Mouse (Mus musculus) myocyte (in vitro differentiated cells): ENCODE measurements around the gene Pacrg. TPM values are rescaled to one million over a fixed set of nuclear protein-coding genes. Genes with fewer than 3 reads are reported as not detected.
A peak's percentile ranks its signal among the peaks of the same experiment; 100 is the strongest.

Source experiments
- H3K27me3 ChIP-seq: one replicate; pipeline ENCODE4 v1.6.1; 2011; ENCODE audit not compliant: control insufficient read depth, insufficient read depth, insufficient read length
- H3K36me3 ChIP-seq: one replicate; pipeline ENCODE4 v1.6.1; 2011; ENCODE audit not compliant: control insufficient read depth, insufficient read depth
- H3K4me2 ChIP-seq: one replicate; pipeline ENCODE4 v1.6.1; 2011; ENCODE audit warnings: low read depth, control low read depth
- H3K4me3 ChIP-seq: one replicate; pipeline ENCODE4 v1.5.1; 2011; ENCODE audit warnings: mild to moderate bottlenecking, control low read depth, moderate library complexity
- H3K79me2 ChIP-seq: one replicate; pipeline ENCODE4 v1.6.1; 2011; ENCODE audit not compliant: control insufficient read depth, insufficient read depth
- H3ac ChIP-seq: one replicate; pipeline ENCODE4 v1.6.1; 2011; ENCODE audit not compliant: control insufficient read depth, insufficient read length
- CEBPB ChIP-seq: IDR thresholded peaks from 2 replicates; pipeline ENCODE4 v1.6.1; 2011; ENCODE audit warnings: mild to moderate bottlenecking, moderate library complexity; ENCODE audit not compliant: poor library complexity, insufficient read depth, severe bottlenecking
- E2F4 ChIP-seq: IDR thresholded peaks from one replicate; pipeline ENCODE4 v1.6.1; 2011; ENCODE audit warnings: mild to moderate bottlenecking, control low read depth, moderate library complexity; ENCODE audit not compliant: insufficient read depth
- MAX ChIP-seq: IDR thresholded peaks from one replicate; pipeline ENCODE4 v1.6.1; 2011; ENCODE audit warnings: low read depth, mild to moderate bottlenecking, control low read depth
- MYOD1 ChIP-seq, 3 experiments: IDR thresholded peaks; one replicate each; pipeline ENCODE4 v1.6.1; 2011; ENCODE audit warnings: control low read depth in 2 of 3, low read depth in 2 of 3, mild to moderate bottlenecking in 2 of 3, moderate library complexity in 1 of 3; ENCODE audit not compliant: insufficient read length in 2 of 3, control insufficient read depth in 1 of 3
- MYOG ChIP-seq, 3 experiments: IDR thresholded peaks; one replicate each; pipeline ENCODE4 v1.6.1; 2011; ENCODE audit warnings: control low read depth in 2 of 3, low read depth in 2 of 3, mild to moderate bottlenecking in 2 of 3; ENCODE audit not compliant: insufficient read length in 2 of 3, control insufficient read depth in 1 of 3, insufficient read depth in 1 of 3
- POLR2A ChIP-seq: IDR thresholded peaks from one replicate; pipeline ENCODE4 v1.6.1; 2011; ENCODE audit warnings: low read depth, mild to moderate bottlenecking, control low read depth, moderate library complexity; ENCODE audit not compliant: insufficient read length
- POLR2AphosphoS2 ChIP-seq: IDR thresholded peaks from one replicate; pipeline ENCODE4 v1.6.1; 2011; ENCODE audit warnings: low read depth, control low read depth; ENCODE audit not compliant: insufficient read length
- REST ChIP-seq: IDR thresholded peaks from one replicate; pipeline ENCODE4 v1.6.1; 2011; ENCODE audit warnings: mild to moderate bottlenecking, control low read depth, moderate library complexity; ENCODE audit not compliant: insufficient read depth, insufficient read length
- SRF ChIP-seq: IDR thresholded peaks from one replicate; pipeline ENCODE4 v1.6.1; 2011; ENCODE audit warnings: low read depth; ENCODE audit not compliant: control insufficient read depth, insufficient read length
- TCF12 ChIP-seq: IDR thresholded peaks from one replicate; pipeline ENCODE4 v1.6.1; 2011; ENCODE audit warnings: mild to moderate bottlenecking, control low read depth; ENCODE audit not compliant: poor library complexity, insufficient read depth, severe bottlenecking
- TCF3 ChIP-seq: IDR thresholded peaks from one replicate; pipeline ENCODE4 v1.6.1; 2011; ENCODE audit warnings: low read depth, control low read depth; ENCODE audit not compliant: insufficient read length
- USF1 ChIP-seq: IDR thresholded peaks from one replicate; pipeline ENCODE4 v1.6.1; 2011; ENCODE audit warnings: low read depth, mild to moderate bottlenecking, control low read depth, moderate library complexity
- polyA plus RNA-seq: library from polyadenylated mRNA; unstranded; fragments of >200 nt; fragmentation: generic; extraction: Trizol; gene quantifications from one replicate; pipeline ENCODE4 v1.2.1, GENCODE M21; 2012; ENCODE audit warnings: missing spikeins

Pacrg gene
- polyA plus RNA-seq, 1 experiment, result 0.64 TPM

- Histone ChIP-seq H3ac (no peak overlapping the region), H3K27me3 (no peaks in the 10 kb centered on the region), H3K79me2 (no peaks in the 10 kb centered on the region), H3K4me3 (no peak overlapping the region), H3K4me2 (no peak overlapping the region), H3K36me3 (no peaks in the 10 kb centered on the region)
- TF ChIP-seq REST (no peak), E2F4 (no peak), POLR2AphosphoS2 (no peak), MYOG (IDR thresholded peaks at IDR 0.05; ENCODE audit: control insufficient read depth in 1 of 3, insufficient read depth in 1 of 3, insufficient read length in 2 of 3, low read depth in 2 of 3) (no peak), USF1 (no peak), MYOD1 (IDR thresholded peaks at IDR 0.05; ENCODE audit: control insufficient read depth in 1 of 3, insufficient read length in 2 of 3, low read depth in 2 of 3) (no peak), MAX (no peak), CEBPB (no peak), TCF12 (no peak), POLR2A (no peak), SRF (no peak), TCF3 (no peak)
Observed at GRCm38 (mm10) chr17:10394855-10395254, 445.3 kb downstream of the Pacrg start.

- Histone ChIP-seq H3ac (no peak overlapping the region), H3K4me2 (no peak overlapping the region), H3K4me3 (no peak overlapping the region), H3K79me2 (no peaks in the 10 kb centered on the region), H3K27me3 (no peaks in the 10 kb centered on the region), H3K36me3 (no peaks in the 10 kb centered on the region)
- no peak for TF ChIP-seq POLR2AphosphoS2
- no peak for TF ChIP-seq REST
- no peak for TF ChIP-seq TCF3
- no peak for TF ChIP-seq POLR2A
- TF ChIP-seq MYOD1 (IDR thresholded peaks at IDR 0.05; ENCODE audit: control insufficient read depth in 1 of 3, insufficient read length in 2 of 3, low read depth in 2 of 3), result no peak
- no peak for TF ChIP-seq MAX
- TF ChIP-seq CEBPB, result no peak
- TF ChIP-seq E2F4, result no peak
- TF ChIP-seq TCF12, result no peak
- no peak for TF ChIP-seq SRF
- TF ChIP-seq USF1, result no peak
- TF ChIP-seq MYOG (IDR thresholded peaks at IDR 0.05; ENCODE audit: control insufficient read depth in 1 of 3, insufficient read depth in 1 of 3, insufficient read length in 2 of 3, low read depth in 2 of 3), result no peak
Observed at GRCm38 (mm10) chr17:10393766-10394165, 446.3 kb downstream of the Pacrg start.

- Histone ChIP-seq H3ac (no peak overlapping the region), H3K4me3 (no peak overlapping the region), H3K27me3 (no peaks in the 10 kb centered on the region), H3K79me2 (no peaks in the 10 kb centered on the region), H3K36me3 (no peaks in the 10 kb centered on the region), H3K4me2 (no peak overlapping the region)
- no peak for TF ChIP-seq MAX
- no peak for TF ChIP-seq SRF
- TF ChIP-seq E2F4, result no peak
- no peak for TF ChIP-seq POLR2AphosphoS2
- TF ChIP-seq TCF3, result no peak
- TF ChIP-seq MYOG (IDR thresholded peaks at IDR 0.05; ENCODE audit: control insufficient read depth in 1 of 3, insufficient read depth in 1 of 3, insufficient read length in 2 of 3, low read depth in 2 of 3), result no peak
- no peak for TF ChIP-seq MYOD1 (IDR thresholded peaks at IDR 0.05; ENCODE audit: control insufficient read depth in 1 of 3, insufficient read length in 2 of 3, low read depth in 2 of 3)
- TF ChIP-seq CEBPB, result no peak
- no peak for TF ChIP-seq POLR2A
- TF ChIP-seq REST, result no peak
- no peak for TF ChIP-seq TCF12
- TF ChIP-seq USF1, result no peak
Observed at GRCm38 (mm10) chr17:10392342-10393034, 447.6 kb downstream of the Pacrg start.

GRCm38 (mm10) chr17:10390232-10391172 is 449.6 kb downstream of the Pacrg start:
- Histone ChIP-seq H3K27me3 (no peaks in the 10 kb centered on the region), H3K4me3 (no peak overlapping the region), H3ac (no peak overlapping the region), H3K79me2 (no peaks in the 10 kb centered on the region), H3K36me3 (no peaks in the 10 kb centered on the region), H3K4me2 (peak overlapping the region; percentile 71)
- TF ChIP-seq REST (no peak), TCF3 (no peak), POLR2AphosphoS2 (peak; percentile 27), E2F4 (no peak), CEBPB (no peak), USF1 (peak; percentile 59), SRF (no peak), MYOG (IDR thresholded peaks at IDR 0.05; ENCODE audit: control insufficient read depth in 1 of 3, insufficient read depth in 1 of 3, insufficient read length in 2 of 3, low read depth in 2 of 3) (peak; percentile 83 to 91 (median 90)), POLR2A (peak; percentile 67), TCF12 (peak; percentile 32), MYOD1 (IDR thresholded peaks at IDR 0.05; ENCODE audit: control insufficient read depth in 1 of 3, insufficient read length in 2 of 3, low read depth in 2 of 3) (peak; percentile 51 to 81 (median 77))
